Mouse (Mus musculus): ENCODE results near the gene Phf24. TPM values are rescaled to one million over a fixed set of nuclear protein-coding genes. Genes with fewer than 3 reads are reported as not detected.

Phf24 gene
- polyA plus RNA-seq, 1 experiment from 2014 or later = 6.1 TPM

DNA sequence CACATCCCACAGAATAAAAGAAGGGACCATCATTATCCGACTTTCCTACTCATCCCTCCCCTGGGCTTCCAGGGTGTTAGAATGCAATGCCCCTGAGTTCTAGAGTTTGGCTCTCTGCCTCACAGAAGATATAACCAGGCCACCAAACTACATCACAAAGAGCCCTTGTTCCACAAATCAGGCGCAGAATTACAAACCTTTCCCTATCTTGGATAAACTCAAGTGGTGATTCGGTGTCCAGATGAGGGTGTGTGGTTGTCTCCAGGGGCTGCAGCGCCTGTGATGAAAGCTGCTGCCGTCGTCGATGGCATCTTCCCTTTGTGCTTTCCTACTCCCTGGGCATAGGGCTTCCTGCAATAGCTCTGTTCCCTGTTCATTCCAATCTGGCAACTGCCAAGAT is 42.3 kb upstream of the Phf24 start, which contains the start of gene Fam205c:
Gene Fam205c, minus strand, starts transcription at position 101 of the 400 bp plus-strand sequence.
- TF ChIP-seq EP300 (optimal IDR thresholded peaks at IDR 0.05) = no peak
- no peaks in the 10 kb centered on the region for H3K27me3 ChIP-seq (ENCODE audit: control insufficient read depth, insufficient read depth, low read length)
- no peak within 1 kb of the TSS for H3K4me2 ChIP-seq (replicated peaks; ENCODE audit: low read depth)
- H3K9ac ChIP-seq (ENCODE audit: low read length) = no peak within 1 kb of the TSS
- H3K4me1 ChIP-seq (replicated peaks; ENCODE audit: control insufficient read depth, insufficient read depth) = no peaks in the 10 kb centered on the region
- no peaks in the 10 kb centered on the region for H3K36me3 ChIP-seq (ENCODE audit: control insufficient read depth, insufficient read depth, low read length)
- ATAC-seq (ENCODE audit: low FRiP score, low TSS enrichment) (no peak), DNase-seq (ENCODE audit: low spot score) (no peak)
- 77% methylated on average over 7 of the region's 7 CpGs for WGBS
- no peak within 1 kb of the TSS for H3K4me3 ChIP-seq (ENCODE audit: low read depth, low read length)
- H3K27ac ChIP-seq (replicated peaks) = no peak within 1 kb of the TSS
- no peaks in the 10 kb centered on the region for H3K9me3 ChIP-seq (ENCODE audit: control insufficient read depth, low read length)

DNA sequence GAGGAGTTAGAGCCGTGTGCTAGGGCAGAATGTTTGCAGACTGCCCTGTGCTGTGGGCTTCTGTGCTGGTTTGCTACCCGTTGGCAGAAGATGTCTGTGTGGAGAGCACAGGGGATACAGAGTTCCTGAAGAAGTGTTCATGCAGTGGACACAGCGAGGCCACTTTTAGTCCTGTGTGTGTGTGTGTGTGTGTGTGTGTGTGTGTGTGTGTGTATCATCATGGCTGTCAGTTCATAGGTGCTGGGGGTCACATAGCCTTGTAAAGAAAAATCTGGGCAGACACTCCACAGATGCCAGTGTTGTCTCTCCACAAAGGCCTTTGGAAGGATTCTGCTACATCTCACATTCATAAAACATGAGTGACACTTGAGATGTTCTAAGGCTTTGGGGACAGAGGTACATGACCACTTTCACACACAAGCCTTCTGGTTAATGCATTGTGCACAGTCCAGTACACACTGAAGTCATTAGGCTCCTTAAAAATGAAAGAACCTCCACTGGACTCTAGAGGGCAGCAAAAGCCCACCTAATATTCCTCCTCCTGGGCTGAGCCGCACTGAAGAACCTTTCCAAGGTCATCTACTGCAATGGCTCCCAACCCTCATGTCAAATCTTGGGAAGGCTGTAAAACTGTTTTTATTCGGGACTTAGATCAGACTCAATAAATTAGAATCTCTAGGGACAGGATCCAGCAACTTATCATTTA is 39.7 kb upstream of the Phf24 start:
- no peak overlapping the region for H3K27ac ChIP-seq (replicated peaks)
- WGBS = 31% methylated on average over 5 of the region's 5 CpGs
- DNase-seq (ENCODE audit: low spot score) (peak; percentile 66), ATAC-seq (ENCODE audit: low FRiP score, low TSS enrichment) (peak; percentile 82)
- no peak overlapping the region for H3K4me3 ChIP-seq (ENCODE audit: low read depth, low read length)
- H3K9ac ChIP-seq (ENCODE audit: low read length) = no peak overlapping the region
- H3K9me3 ChIP-seq (ENCODE audit: control insufficient read depth, low read length) = no peaks in the 10 kb centered on the region
- no peaks in the 10 kb centered on the region for H3K4me1 ChIP-seq (replicated peaks; ENCODE audit: control insufficient read depth, insufficient read depth)
- H3K4me2 ChIP-seq (replicated peaks; ENCODE audit: low read depth) = no peak overlapping the region
- TF ChIP-seq EP300 (optimal IDR thresholded peaks at IDR 0.05) = no peak
- TF ChIP-seq CTCF (IDR thresholded peaks at IDR 0.05; ENCODE audit: low read depth) = peak; percentile 86
- no peaks in the 10 kb centered on the region for H3K36me3 ChIP-seq (ENCODE audit: control insufficient read depth, insufficient read depth, low read length)
- no peaks in the 10 kb centered on the region for H3K27me3 ChIP-seq (ENCODE audit: control insufficient read depth, insufficient read depth, low read length)

DNA sequence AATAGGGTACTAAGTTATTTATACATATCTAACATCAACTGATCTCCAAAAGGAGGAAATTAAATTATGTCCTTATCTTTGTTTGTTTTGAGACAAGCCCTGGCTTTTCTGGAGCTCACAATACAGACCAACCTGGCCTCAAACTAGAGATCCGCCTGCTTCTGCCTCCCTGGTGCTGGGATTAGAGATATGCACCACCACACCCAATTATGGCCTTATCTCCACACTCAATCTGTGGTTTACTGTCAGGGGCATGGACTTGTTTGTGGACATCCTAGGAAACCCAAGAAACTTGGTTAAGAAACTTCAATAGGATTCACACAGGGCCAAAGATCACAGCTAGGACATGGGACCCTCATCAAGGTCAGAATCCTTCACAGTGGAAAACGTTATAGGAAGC is 38.8 kb upstream of the Phf24 start:
- no peak for ATAC-seq (ENCODE audit: low FRiP score, low TSS enrichment)

DNA sequence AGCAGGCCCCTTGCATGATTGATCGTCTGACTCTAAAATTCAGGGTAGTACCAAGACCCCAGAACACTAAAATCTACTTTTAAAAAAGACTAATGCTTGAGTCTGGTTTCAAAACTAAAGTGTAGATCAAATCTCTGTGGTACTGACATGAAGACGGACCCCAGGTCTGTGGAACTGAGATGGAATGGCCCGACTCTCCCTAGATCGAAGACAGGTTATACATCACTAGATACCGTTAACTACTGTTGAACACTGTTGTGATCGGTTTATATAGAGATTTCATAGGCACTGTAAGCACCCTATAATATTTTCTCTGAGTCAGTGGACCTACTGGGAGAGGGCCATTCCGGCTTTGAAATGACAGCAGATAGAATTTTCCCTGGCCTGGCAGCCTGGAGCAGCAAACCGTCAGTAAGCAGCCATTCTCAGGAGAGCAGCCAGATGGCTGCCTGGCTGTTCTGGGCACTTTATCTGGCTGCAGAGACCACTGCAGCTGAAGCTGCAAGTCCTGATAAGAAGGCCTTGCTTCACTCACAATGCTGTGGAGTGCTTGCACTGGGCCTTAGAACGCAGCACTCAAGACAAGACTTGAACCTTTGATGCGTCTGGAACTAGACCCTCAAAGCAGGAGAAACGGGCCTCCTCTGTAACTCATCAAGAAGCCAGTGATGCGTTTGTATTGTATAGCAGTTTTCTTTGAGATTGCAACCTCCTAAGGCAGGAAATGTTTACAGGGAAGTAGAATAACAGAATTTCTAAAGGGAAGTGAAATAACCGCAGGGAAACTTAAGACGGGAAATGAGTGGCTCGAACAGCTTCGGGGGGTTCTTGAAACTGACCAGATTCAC is 36.4 kb upstream of the Phf24 start:
- Histone ChIP-seq H3K4me2 (replicated peaks; ENCODE audit: low read depth) (no peak overlapping the region), H3K27ac (replicated peaks) (no peak overlapping the region), H3K4me3 (ENCODE audit: low read depth, low read length) (no peak overlapping the region), H3K9ac (ENCODE audit: low read length) (no peak overlapping the region), H3K4me1 (replicated peaks; ENCODE audit: control insufficient read depth, insufficient read depth) (no peaks in the 10 kb centered on the region), H3K27me3 (ENCODE audit: control insufficient read depth, insufficient read depth, low read length) (no peaks in the 10 kb centered on the region), H3K9me3 (ENCODE audit: control insufficient read depth, low read length) (no peaks in the 10 kb centered on the region), H3K36me3 (ENCODE audit: control insufficient read depth, insufficient read depth, low read length) (no peaks in the 10 kb centered on the region)
- TF ChIP-seq EP300 (optimal IDR thresholded peaks at IDR 0.05) (no peak), CTCF (IDR thresholded peaks at IDR 0.05; ENCODE audit: low read depth) (no peak)
- 72% methylated on average over 16 of the region's 16 CpGs for WGBS
- DNase-seq (ENCODE audit: low spot score) = no peak
- no peak for ATAC-seq (ENCODE audit: low FRiP score, low TSS enrichment)

More for the DNA sequence above, 38.8 kb upstream of the Phf24 start:
- TF ChIP-seq EP300 (optimal IDR thresholded peaks at IDR 0.05) (no peak), CTCF (IDR thresholded peaks at IDR 0.05; ENCODE audit: low read depth) (no peak)
- H3K9ac ChIP-seq (ENCODE audit: low read length) = no peak overlapping the region
- H3K4me1 ChIP-seq (replicated peaks; ENCODE audit: control insufficient read depth, insufficient read depth) = no peaks in the 10 kb centered on the region
- no peaks in the 10 kb centered on the region for H3K27me3 ChIP-seq (ENCODE audit: control insufficient read depth, insufficient read depth, low read length)
- 72% methylated on average over 2 of the region's 2 CpGs for WGBS
- no peak overlapping the region for H3K4me3 ChIP-seq (ENCODE audit: low read depth, low read length)
- H3K36me3 ChIP-seq (ENCODE audit: control insufficient read depth, insufficient read depth, low read length) = no peaks in the 10 kb centered on the region
- no peak for DNase-seq (ENCODE audit: low spot score)
- H3K27ac ChIP-seq (replicated peaks) = no peak overlapping the region
- no peak overlapping the region for H3K4me2 ChIP-seq (replicated peaks; ENCODE audit: low read depth)
- H3K9me3 ChIP-seq (ENCODE audit: control insufficient read depth, low read length) = no peaks in the 10 kb centered on the region

DNA sequence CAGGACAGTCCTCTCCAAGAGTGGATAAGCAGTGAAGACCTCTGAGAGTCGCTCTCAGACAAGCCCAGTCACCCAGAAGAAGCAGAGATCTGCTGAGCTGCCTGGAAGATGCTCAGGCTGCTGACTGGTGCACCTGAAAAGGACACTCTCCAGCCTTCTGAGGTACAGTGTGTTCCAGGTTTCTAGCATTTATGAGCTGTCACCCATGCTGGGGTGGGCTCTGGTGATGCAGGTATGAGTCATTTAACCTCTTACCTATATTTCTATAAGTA is 35.8 kb upstream of the Phf24 start:
- Histone ChIP-seq H3K9ac (ENCODE audit: low read length) (no peak overlapping the region), H3K27ac (replicated peaks) (no peak overlapping the region), H3K4me1 (replicated peaks; ENCODE audit: control insufficient read depth, insufficient read depth) (no peaks in the 10 kb centered on the region), H3K9me3 (ENCODE audit: control insufficient read depth, low read length) (no peaks in the 10 kb centered on the region), H3K4me3 (ENCODE audit: low read depth, low read length) (no peak overlapping the region), H3K27me3 (ENCODE audit: control insufficient read depth, insufficient read depth, low read length) (no peaks in the 10 kb centered on the region), H3K4me2 (replicated peaks; ENCODE audit: low read depth) (no peak overlapping the region), H3K36me3 (ENCODE audit: control insufficient read depth, insufficient read depth, low read length) (no peaks in the 10 kb centered on the region)
- ATAC-seq (ENCODE audit: low FRiP score, low TSS enrichment) (no peak), DNase-seq (ENCODE audit: low spot score) (no peak)
- 28% methylated on average over 1 of the region's 1 CpGs for WGBS
- TF ChIP-seq CTCF (IDR thresholded peaks at IDR 0.05; ENCODE audit: low read depth) = no peak
- TF ChIP-seq EP300 (optimal IDR thresholded peaks at IDR 0.05) = no peak

DNA sequence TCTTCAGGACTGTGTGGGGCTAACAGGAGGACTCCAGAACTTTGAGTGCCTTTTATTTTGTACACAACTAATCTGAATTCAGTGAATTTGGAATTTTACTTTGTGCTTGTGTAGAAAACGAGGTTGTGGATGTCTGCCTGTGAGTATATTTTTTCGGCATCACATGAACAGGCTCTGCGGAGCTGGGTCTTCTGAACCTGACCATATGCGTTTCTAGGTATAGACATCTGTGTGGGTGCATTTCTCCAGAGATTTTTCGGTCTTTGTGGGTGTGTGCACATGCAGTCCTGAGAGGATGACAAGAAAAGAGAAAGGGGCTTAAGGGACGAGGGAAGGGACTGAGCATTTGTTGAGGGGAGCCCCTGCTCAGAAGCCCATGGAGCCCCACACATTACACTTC is 29.5 kb upstream of the Phf24 start:
- no peak overlapping the region for H3K4me3 ChIP-seq (ENCODE audit: low read depth, low read length)
- DNase-seq (ENCODE audit: low spot score) = no peak
- ATAC-seq (ENCODE audit: low FRiP score, low TSS enrichment) = no peak

More for the DNA sequence above, 29.5 kb upstream of the Phf24 start:
- no peaks in the 10 kb centered on the region for H3K27me3 ChIP-seq (ENCODE audit: control insufficient read depth, insufficient read depth, low read length)
- 84% methylated on average over 6 of the region's 6 CpGs for WGBS
- no peaks in the 10 kb centered on the region for H3K9me3 ChIP-seq (ENCODE audit: control insufficient read depth, low read length)
- no peak overlapping the region for H3K4me2 ChIP-seq (replicated peaks; ENCODE audit: low read depth)
- H3K9ac ChIP-seq (ENCODE audit: low read length) = no peak overlapping the region
- no peak overlapping the region for H3K27ac ChIP-seq (replicated peaks)
- H3K36me3 ChIP-seq (ENCODE audit: control insufficient read depth, insufficient read depth, low read length) = no peaks in the 10 kb centered on the region
- TF ChIP-seq CTCF (IDR thresholded peaks at IDR 0.05; ENCODE audit: low read depth) (no peak), EP300 (optimal IDR thresholded peaks at IDR 0.05) (no peak)
- no peaks in the 10 kb centered on the region for H3K4me1 ChIP-seq (replicated peaks; ENCODE audit: control insufficient read depth, insufficient read depth)

Data from stomach, postnatal 0 days (tissue).